Mouse (Mus musculus): ENCODE data around the gene Atoh8.

- TF ChIP-seq USF1 (IDR thresholded peaks at IDR 0.05; ENCODE audit: low read depth) (no peak), FOSL1 (IDR thresholded peaks at IDR 0.05; ENCODE audit: insufficient read depth, low read length, poor library complexity, severe bottlenecking) (no peak), CTCF (IDR thresholded peaks at IDR 0.05; ENCODE audit: control insufficient read depth, insufficient read depth, insufficient read length) (no peak), MAX (IDR thresholded peaks at IDR 0.05) (no peak), CEBPB (IDR thresholded peaks at IDR 0.05; ENCODE audit: low read depth) (no peak), MYOD1 (IDR thresholded peaks at IDR 0.05; ENCODE audit: control insufficient read depth, insufficient read length, low read depth) (no peak), MYOG (IDR thresholded peaks at IDR 0.05; ENCODE audit: control insufficient read depth, extremely low read depth, insufficient read length) (no peak)
Measured at GRCm38 (mm10) chr6:72270258-72270657, 34.9 kb upstream of the Atoh8 start.
